Mouse (Mus musculus): ENCODE data around the gene Mrpl14.

DNA sequence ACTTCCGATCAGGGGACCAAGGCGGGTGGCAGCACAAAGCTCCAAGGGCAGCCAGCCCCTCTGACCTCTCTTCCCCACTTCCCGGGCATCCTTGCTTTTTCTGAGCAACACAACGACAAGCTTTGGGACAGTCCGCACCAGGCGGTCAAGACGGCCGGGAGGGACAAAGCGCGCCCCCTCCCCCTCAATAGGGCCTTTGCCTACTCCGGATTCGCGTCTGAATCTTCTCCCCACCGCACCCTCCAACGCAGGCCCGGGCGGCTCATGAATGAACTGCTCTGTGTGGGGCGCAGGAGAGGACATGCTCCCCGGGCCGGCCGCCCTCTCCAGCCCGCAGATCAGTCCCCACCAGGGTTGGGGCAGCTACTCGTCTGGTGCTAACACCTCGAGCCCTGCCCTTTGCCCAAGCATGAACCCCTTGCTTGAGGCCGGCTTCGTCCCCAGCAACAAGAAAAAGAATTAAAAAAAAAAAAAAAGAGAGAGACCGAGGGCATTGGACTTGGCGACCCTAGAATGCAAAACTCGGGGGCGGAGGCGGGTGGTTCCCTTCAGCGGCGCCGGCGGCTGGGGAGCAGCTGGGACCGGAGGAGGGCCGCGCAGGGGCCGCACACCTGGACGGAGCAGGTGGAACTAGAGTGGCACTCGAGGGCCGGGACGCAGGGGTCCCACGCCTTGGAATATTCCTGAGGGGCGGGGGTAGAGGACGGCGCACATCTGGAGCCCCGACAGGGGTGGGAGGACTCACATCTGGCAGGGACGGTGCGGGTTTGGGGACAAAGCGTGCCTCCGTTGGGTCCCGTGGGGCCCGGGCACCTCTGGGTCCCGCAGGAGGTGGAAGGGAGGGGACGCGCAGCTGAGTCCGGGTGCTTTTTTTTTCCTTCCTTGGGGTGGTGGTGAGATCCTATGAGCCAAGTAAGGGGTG lies 690 bp upstream of the Mrpl14 start:
- TF ChIP-seq GATA1 (IDR thresholded peaks at IDR 0.05; ENCODE audit: low read length) (no peak), TAL1 (IDR thresholded peaks at IDR 0.05; ENCODE audit: low read length) (no peak)

All from erythroblast, embryonic 14.5 days (primary cell).